Mouse (Mus musculus) olfactory bulb, adult 2 months (tissue): ENCODE results near the gene Myo1b.

Experiments used
- CTCF ChIP-seq: fragments of 200-500 bp; IDR thresholded peaks from 2 replicates; pipeline ENCODE4 v1.5.1; 2012; ENCODE audit warnings: low read depth, mild to moderate bottlenecking, low read length, moderate library complexity; ENCODE audit not compliant: insufficient read depth
- POLR2A ChIP-seq: fragments of 200-500 bp; IDR thresholded peaks from 2 replicates; pipeline ENCODE4 v1.6.1; 2012; ENCODE audit warnings: mild to moderate bottlenecking, low read depth, low read length, moderate library complexity; ENCODE audit not compliant: insufficient read depth

- TF ChIP-seq CTCF = no peak
- TF ChIP-seq POLR2A = no peak
Observed at GRCm38 (mm10) chr1:51938357-51938756, 22.5 kb upstream of the Myo1b start.
